Mouse (Mus musculus) liver, adult 2 months (tissue): ENCODE results near the gene Plpp7. TPM values are rescaled to one million over a fixed set of nuclear protein-coding genes. Genes with fewer than 3 reads are reported as not detected.

Experiments used
- DNase-seq: peaks from one replicate; pipeline ENCODE4 v3.0.0-alpha.2; 2011; ENCODE audit warnings: low read depth, low spot score; ENCODE audit errors: extremely low read depth
- H3K27ac ChIP-seq: fragments of 200-500 bp; replicated peaks from 2 replicates; pipeline ENCODE4 v1.5.1; 2012; ENCODE audit warnings: low read depth, mild to moderate bottlenecking, control low read depth, inconsistent platforms, low read length; ENCODE audit not compliant: insufficient read depth
- H3K27me3 ChIP-seq: fragments of 200-500 bp; 2 replicates; pipeline ENCODE4 v1.6.1; 2012; ENCODE audit warnings: mild to moderate bottlenecking, moderate library complexity, low read length, inconsistent platforms; ENCODE audit not compliant: control insufficient read depth, insufficient read depth
- H3K36me3 ChIP-seq: fragments of 200-500 bp; 2 replicates; pipeline ENCODE4 v1.6.1; 2012; ENCODE audit warnings: low read length, inconsistent platforms; ENCODE audit not compliant: control insufficient read depth, insufficient read depth
- H3K4me1 ChIP-seq: fragments of 200-500 bp; 2 replicates; pipeline ENCODE4 v1.6.1; 2011; ENCODE audit warnings: low read length; ENCODE audit not compliant: control insufficient read depth, insufficient read depth
- H3K4me3 ChIP-seq: fragments of 200-500 bp; 2 replicates; pipeline ENCODE4 v1.5.1; 2011; ENCODE audit warnings: low read depth, mild to moderate bottlenecking, control low read depth, low read length, moderate library complexity; ENCODE audit not compliant: insufficient read depth
- H3K79me2 ChIP-seq: fragments of 200-500 bp; 2 replicates; pipeline ENCODE4 v1.6.1; 2012; ENCODE audit warnings: inconsistent platforms, mild to moderate bottlenecking, low read length, moderate library complexity; ENCODE audit not compliant: control insufficient read depth, insufficient read depth
- H3K9ac ChIP-seq: fragments of 200-500 bp; 2 replicates; pipeline ENCODE4 v1.6.1; 2012; ENCODE audit warnings: low read depth, mild to moderate bottlenecking, control low read depth, inconsistent platforms, low read length
- CTCF ChIP-seq: fragments of 200-500 bp; IDR thresholded peaks from 2 replicates; pipeline ENCODE4 v1.5.1; 2011; ENCODE audit warnings: low read depth, low read length, control low read depth
- POLR2A ChIP-seq: fragments of 200-500 bp; IDR thresholded peaks from 2 replicates; pipeline ENCODE4 v1.6.1; 2011; ENCODE audit warnings: low read length, control low read depth; ENCODE audit not compliant: insufficient read depth; ENCODE audit errors: extremely low read depth
- WGBS: fragments of 180-500 bp; shearing (Covaris S2); methylation state at CpG from one replicate; pipeline ENCODE4 v1.1.7; 2018; 5-methylcytosine and 5-hydroxymethylcytosine counted together
- polyA plus RNA-seq: library from polyadenylated mRNA; depleted of rRNA; stranded (reverse); fragments of >200 nt; gene quantifications from 2 replicates; pipeline ENCODE4 v1.2.3, GENCODE M21; 2012
- total RNA-seq: library from RNA; depleted of rRNA; stranded (reverse); fragments of >200 nt; gene quantifications from 2 replicates; pipeline ENCODE4 v1.2.3, GENCODE M21; 2014

Gene Plpp7
- total and polyA plus RNA-seq, 2 experiments, result 0.37 to 2.3 TPM

- DNase-seq, result peak; percentile 61
- Histone ChIP-seq H3K9ac (no peak overlapping the region), H3K79me2 (no peaks in the 10 kb centered on the region), H3K4me3 (no peak overlapping the region), H3K27ac (no peak overlapping the region), H3K27me3 (no peaks in the 10 kb centered on the region), H3K4me1 (peaks cover 18% of the 10 kb centered on the region), H3K36me3 (no peaks in the 10 kb centered on the region)
- WGBS, result 60% methylated on average over 7 of the region's 7 CpGs
- TF ChIP-seq CTCF, result no peak
- no peak for TF ChIP-seq POLR2A
These were observed 20.0 kb upstream of the Plpp7 start for GRCm38 (mm10) chr2:32075368-32075767.

- peak overlapping the region; percentile 53 for H3K27ac ChIP-seq
- no peak overlapping the region for H3K9ac ChIP-seq
- no peaks in the 10 kb centered on the region for H3K27me3 ChIP-seq
- no peak overlapping the region for H3K4me3 ChIP-seq
- TF ChIP-seq CTCF (no peak), POLR2A (no peak)
- 77% methylated on average over 10 of the region's 10 CpGs for WGBS
- H3K4me1 ChIP-seq, result peaks cover 18% of the 10 kb centered on the region
- no peak for DNase-seq
- no peaks in the 10 kb centered on the region for H3K79me2 ChIP-seq
- H3K36me3 ChIP-seq, result no peaks in the 10 kb centered on the region
These were observed 17.6 kb upstream of the Plpp7 start for GRCm38 (mm10) chr2:32077744-32078143.

DNA sequence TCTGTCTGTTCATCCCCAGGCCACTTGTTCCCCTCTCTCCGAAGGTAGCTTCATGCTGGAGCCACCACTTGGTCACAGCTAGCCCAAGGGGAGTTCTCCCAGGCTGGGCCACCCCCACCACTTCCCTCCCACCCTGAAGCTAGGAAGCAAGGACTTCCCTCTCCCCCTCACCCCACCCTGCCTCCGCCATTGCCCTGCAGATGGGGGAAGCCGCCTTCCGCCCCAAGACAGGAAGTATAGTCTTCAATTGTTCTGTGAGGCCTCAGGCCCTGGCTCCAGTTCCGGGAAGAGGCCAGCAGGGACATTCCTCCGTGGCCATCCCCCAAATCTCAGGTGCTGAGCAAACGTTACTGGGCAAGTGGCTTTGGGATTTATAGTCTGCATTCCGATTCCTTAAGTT is 16.8 kb upstream of the Plpp7 start:
- H3K36me3 ChIP-seq, result no peaks in the 10 kb centered on the region
- no peak for TF ChIP-seq CTCF
- TF ChIP-seq POLR2A, result no peak
- H3K4me3 ChIP-seq, result no peak overlapping the region
- 83% methylated on average over 8 of the region's 8 CpGs for WGBS
- peaks cover 16% of the 10 kb centered on the region for H3K4me1 ChIP-seq
- peaks cover 5% of the 10 kb centered on the region for H3K27me3 ChIP-seq
- peak overlapping the region; percentile 53 for H3K27ac ChIP-seq
- H3K79me2 ChIP-seq, result no peaks in the 10 kb centered on the region
- no peak overlapping the region for H3K9ac ChIP-seq
- peak; percentile 25 for DNase-seq

GRCm38 (mm10) chr2:32079191-32079725 is 16.1 kb upstream of the Plpp7 start:
- 77% methylated on average over 14 of the region's 14 CpGs for WGBS
- no peak for DNase-seq
- no peaks in the 10 kb centered on the region for H3K79me2 ChIP-seq
- no peak for TF ChIP-seq POLR2A
- no peak for TF ChIP-seq CTCF
- H3K9ac ChIP-seq, result no peak overlapping the region
- H3K27ac ChIP-seq, result no peak overlapping the region
- H3K4me3 ChIP-seq, result no peak overlapping the region
- H3K36me3 ChIP-seq, result no peaks in the 10 kb centered on the region
- peaks cover 8% of the 10 kb centered on the region for H3K27me3 ChIP-seq
- peaks cover 9% of the 10 kb centered on the region for H3K4me1 ChIP-seq

DNA sequence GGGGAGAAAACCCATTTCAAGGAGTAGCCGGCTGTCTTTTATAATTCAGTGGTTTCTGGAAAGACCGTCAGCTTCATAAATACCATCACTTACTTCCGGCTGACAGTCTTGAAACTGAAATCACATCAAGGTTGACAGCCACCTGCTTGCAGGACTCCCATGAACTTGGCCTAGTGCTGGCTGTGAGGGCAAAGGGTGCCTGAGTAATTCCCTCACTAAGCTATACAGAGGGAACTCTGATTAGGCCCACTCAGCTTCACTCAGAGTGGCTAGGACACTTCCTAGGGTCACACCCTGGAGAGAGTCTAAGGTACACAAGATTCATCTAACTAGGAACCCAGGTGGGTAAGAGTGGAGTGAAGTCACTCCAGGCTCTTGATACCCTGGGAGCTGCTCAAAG is 14.6 kb upstream of the Plpp7 start:
- no peaks in the 10 kb centered on the region for H3K36me3 ChIP-seq
- no peak for DNase-seq
- H3K27me3 ChIP-seq, result peaks cover 10% of the 10 kb centered on the region
- no peak overlapping the region for H3K4me3 ChIP-seq
- WGBS, result 90% methylated on average over 3 of the region's 3 CpGs
- H3K27ac ChIP-seq, result no peak overlapping the region
- H3K9ac ChIP-seq, result no peak overlapping the region
- H3K4me1 ChIP-seq, result no peaks in the 10 kb centered on the region
- H3K79me2 ChIP-seq, result no peaks in the 10 kb centered on the region
- TF ChIP-seq CTCF (no peak), POLR2A (no peak)

DNA sequence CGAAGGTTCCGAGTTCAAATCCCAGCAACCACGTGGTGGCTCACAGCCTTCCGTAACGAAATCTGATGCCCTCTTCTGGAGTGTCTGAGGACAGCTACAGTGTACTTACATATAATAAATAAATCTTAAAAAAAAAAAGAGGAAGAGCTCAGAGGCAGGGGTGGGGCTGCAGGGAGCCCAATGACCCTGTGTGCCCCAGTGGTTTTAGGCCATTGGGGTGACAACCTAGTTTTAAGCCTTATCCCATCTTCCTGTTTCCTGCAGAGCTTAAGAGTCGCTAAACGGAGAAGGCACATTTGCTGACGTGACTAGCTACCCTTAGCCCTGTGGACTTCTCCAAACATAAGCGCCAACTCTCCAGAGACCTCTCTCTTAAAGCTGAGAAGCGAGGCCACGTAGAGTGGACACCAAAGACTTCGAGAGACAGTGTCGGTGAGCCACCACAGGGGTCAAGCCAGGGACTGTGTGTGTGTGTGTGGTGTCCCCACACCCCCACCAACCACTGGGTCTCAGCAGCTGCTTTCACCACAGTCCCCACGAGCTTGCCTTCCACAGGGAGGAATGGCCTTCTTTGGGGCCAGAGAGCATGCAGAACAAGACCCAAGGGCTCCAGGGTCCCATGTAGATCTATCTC is 13.9 kb upstream of the Plpp7 start:
- Histone ChIP-seq H3K27me3 (peaks cover 10% of the 10 kb centered on the region), H3K36me3 (no peaks in the 10 kb centered on the region), H3K4me3 (peak overlapping the region; percentile 80), H3K9ac (peak overlapping the region; percentile 50), H3K79me2 (no peaks in the 10 kb centered on the region), H3K27ac (peak overlapping the region; percentile 65), H3K4me1 (no peaks in the 10 kb centered on the region)
- TF ChIP-seq CTCF (no peak), POLR2A (no peak)
- DNase-seq, result peak; percentile 51
- 73% methylated on average over 14 of the region's 14 CpGs for WGBS
